Mouse (Mus musculus) adrenal gland, postnatal 10 days (tissue): ENCODE data around the gene Mtmr2. TPM values are rescaled to one million over a fixed set of nuclear protein-coding genes. Genes with fewer than 3 reads are reported as not detected.
"Not testable (repeated sequence)": the region's sequence is repeated elsewhere in the genome, so short reads cannot be mapped to it uniquely, and the experiment has no call there.

Experiments used
- DNase-seq: peaks from one replicate; pipeline ENCODE4 v3.0.0; 2021; ENCODE audit warnings: mixed read lengths
- long read RNA-seq, 2 experiments: library from polyadenylated mRNA; stranded (forward); transcript quantifications; one replicate each; pipeline ENCODE4 v2.0.0; 2021
- total RNA-seq, 2 experiments: library from RNA; stranded (reverse); gene quantifications; 2 replicates each; pipeline ENCODE4 v1.2.3; 2021

The Mtmr2 gene
- 10 to 100 TPM; 63.3 to 72.3 TPM for total RNA-seq
- long read RNA-seq, experiment 1, transcript Mtmr2-201 (15 exons, 3,788 nt): major isoform, 53 of 89 reads
- long read RNA-seq, experiment 1, transcript Mtmr2-208 (16 exons, 3,088 nt): minor isoform, 14 of 89 reads
- long read RNA-seq, experiment 1, partial matches to known transcripts: 7 of 89 reads
- long read RNA-seq, experiment 1, other reads (novel, unspliced or antisense): 11 of 89 reads
- long read RNA-seq, experiment 2, transcript Mtmr2-208 (16 exons, 3,088 nt): minor isoform, 7 of 42 reads
- long read RNA-seq, experiment 2, transcript Mtmr2-201 (15 exons, 3,788 nt): major isoform, 21 of 42 reads
- long read RNA-seq, experiment 2, partial matches to known transcripts: 2 of 42 reads
- long read RNA-seq, experiment 2, other reads (novel, unspliced or antisense): 7 of 42 reads

DNA sequence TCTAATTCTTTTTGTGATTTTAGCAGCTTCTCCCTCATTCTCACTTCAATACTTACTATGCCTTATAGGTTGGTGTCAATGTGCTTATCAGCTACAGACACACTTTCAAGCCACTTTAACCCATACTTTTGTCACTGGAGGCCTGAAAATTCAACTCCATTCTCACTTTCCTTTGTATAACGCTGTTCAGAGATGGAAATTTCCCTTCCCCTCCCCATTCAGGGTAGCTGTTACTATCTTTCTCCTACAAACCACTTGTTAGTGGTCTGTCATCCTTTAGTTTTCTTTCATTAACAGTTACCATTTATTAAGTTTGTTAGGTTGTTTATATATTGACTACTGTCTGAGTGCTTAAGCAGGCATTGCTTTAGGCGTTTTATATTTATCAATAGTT is at the start of gene Mtmr2:
Gene Mtmr2, plus strand, starts transcription at position 7 of the 394 bp plus-strand sequence.
- no peak for DNase-seq

DNA sequence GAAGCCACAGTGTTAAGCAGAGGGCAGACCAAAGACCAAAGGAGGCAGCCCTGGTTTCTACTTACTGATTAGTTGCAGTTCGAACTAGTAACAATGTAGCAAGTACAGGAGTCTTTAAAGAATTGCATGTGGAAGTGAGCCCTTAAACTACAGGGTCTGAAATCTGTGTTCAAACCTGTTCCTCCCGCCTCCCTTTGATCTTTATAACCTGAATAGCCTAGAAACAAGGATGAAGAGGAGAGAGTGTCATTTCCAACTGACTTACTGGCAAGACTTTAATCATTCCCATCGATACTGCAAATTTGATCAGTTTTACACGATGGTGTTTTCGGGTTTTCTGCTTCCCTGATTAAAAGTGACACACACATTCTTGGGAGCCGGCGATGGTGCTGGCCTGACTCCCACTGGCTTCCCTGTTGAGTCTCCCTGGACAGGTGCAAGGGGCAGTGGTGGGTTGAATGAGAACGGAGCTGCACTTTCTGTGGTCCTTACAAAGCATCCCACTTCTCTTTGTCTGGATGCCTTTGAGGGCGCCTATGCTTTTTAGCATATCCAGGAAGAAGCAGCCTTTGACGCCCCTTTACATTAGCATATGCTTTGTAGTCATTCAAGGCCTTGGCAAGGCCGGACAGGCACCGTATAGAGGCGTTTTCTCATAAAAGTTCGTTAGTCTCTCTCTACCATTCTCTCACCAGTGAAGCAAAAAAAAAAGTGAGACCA is 49.0 kb upstream of the Mtmr2 start:
- DNase-seq: no peak

DNA sequence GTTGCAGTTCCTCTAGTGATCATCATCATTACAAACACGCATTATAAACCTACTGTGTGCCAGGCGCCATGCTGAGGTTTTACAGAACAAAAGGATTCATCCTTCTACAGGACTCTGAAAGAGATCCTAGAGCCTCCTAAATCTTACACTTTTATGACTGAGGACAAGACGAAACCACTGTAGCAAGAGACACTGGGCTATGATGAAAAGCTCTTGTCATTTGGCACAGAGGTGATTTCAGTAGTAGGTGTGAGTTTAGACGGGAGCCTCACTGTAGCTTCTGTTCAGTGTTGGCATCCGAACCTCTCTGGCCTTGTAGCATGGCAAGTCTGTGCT is 48.5 kb upstream of the Mtmr2 start:
- DNase-seq: no peak

DNA sequence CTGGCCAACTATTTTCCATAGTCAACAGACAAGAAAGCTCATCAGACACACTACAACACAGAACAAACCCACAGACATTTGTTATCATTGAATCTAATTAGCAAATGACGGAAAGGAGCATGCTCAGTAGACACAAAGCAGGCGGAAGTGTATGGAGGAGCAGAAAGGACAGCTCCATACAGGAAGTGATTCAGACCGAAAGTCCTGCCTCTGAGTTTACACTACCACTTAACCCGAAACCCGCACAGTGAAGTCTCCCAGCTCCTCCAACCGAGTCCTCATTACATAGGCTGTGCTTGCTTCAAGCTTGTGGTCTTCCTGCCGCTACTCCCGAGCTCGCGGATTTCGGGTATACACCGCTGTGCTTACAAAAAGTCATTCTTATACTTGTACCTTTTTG is 46.4 kb upstream of the Mtmr2 start:
- DNase-seq: no peak

DNA sequence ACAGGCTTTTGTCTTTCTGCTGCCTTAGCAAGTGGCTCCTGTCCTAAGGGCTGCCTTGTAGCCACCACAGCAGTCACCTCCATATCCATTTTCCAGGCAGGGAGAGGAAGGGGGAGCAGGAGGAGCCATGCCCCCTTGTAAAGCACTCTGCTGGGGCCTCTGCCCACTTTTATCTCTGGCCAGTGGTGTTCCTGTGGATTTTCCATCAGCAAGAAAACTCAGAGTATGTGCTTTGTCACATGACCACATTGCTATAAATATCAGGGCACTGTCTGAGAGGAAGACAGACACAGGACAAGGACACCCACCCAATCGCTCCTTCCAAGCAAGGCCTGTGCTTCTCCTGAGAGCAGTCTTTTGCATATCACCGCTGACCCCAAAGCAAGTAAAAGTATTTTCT is 45.1 kb upstream of the Mtmr2 start:
- DNase-seq: no peak

- DNase-seq: no peak
These were observed 43.3 kb upstream of the Mtmr2 start for GRCm38 (mm10) chr9:13704917-13705316.

GRCm38 (mm10) chr9:13707066-13707555 is 41.1 kb upstream of the Mtmr2 start:
- no peak for DNase-seq

- no peak for DNase-seq
These were observed 38.8 kb upstream of the Mtmr2 start for GRCm38 (mm10) chr9:13709436-13709835.

DNA sequence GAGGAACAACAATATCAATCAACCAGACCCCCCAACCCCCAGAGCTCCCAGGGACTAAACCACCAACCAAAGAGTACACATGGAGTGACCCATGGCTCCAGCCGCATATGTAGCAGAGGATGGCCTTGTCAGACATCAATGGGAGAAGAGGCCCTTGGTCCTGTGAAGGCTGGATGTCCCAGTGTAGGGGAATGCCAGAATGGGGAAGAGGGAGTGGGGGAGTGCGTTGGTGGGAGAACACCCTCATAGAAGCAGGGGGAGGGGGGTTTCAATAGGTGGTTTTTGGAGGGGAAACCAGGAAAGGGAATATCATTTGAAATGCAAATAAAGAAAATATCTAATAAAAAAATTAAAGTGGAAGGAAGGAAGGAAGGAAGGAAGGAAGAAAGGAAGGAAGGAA is 32.3 kb upstream of the Mtmr2 start:
- not testable (repeated sequence) for DNase-seq

DNA sequence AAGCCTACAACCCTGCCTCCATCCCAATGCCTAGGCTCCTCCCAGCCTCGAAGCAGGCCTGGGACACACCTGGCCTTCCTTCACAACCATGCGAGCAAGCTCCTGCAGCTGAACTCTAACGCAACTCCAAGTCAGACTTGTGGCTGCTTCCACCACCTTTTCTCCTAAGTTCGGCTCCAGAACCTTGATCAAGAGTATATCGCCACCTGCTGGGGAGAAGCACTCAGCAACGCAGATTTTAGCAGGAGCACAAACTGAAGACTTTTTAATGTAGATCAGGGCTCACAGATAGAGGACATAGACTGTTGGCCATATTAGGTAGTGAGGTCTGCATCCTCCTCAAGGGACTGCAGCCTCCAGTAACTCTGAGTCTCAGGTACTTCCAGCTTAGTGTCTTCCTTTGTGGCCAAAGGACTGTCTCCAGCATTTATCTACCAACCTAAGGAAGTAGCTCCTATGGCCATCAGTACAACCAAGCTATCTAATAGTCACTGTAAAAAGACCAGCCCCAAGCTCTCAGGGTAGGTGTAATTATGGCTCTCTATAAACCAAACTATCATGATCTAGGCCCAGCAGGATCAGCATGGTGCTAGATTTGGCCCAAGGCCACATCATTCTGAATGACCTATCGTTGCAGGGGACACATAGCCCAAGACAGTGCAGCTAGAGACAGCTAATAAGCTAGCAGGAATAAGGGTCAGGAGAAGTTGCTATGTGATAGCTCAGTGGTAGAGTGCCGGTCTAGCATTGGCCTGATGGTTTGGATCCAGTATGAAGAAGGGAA is 31.7 kb upstream of the Mtmr2 start:
- DNase-seq: peak; percentile 85

GRCm38 (mm10) chr9:13748798-13749674 is 826 bp downstream of the Mtmr2 start:
- DNase-seq: peak; percentile 98

GRCm38 (mm10) chr9:13749675-13749998 is 1.4 kb downstream of the Mtmr2 start:
- no peak for DNase-seq

DNA sequence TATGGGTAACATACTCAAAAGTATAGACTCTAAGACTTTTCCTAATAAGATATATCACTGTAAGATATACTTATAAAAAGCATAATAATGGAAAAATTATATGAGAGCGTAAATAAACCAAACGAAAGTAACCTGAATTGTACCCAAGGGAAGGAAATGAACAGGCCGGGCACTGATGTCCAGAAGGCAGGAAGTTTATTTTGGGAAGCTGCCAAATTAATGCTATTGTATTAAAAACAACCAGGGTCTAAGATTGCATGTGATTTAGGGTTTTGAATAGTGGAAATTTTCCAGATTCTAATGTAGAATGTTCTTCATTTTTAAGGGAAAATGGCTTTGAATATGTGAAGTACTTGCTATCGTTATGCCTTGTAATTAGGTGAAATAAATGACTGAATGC is 4.3 kb downstream of the Mtmr2 start:
- DNase-seq: no peak

GRCm38 (mm10) chr9:13760430-13760829 is 12.2 kb downstream of the Mtmr2 start:
- no peak for DNase-seq

DNA sequence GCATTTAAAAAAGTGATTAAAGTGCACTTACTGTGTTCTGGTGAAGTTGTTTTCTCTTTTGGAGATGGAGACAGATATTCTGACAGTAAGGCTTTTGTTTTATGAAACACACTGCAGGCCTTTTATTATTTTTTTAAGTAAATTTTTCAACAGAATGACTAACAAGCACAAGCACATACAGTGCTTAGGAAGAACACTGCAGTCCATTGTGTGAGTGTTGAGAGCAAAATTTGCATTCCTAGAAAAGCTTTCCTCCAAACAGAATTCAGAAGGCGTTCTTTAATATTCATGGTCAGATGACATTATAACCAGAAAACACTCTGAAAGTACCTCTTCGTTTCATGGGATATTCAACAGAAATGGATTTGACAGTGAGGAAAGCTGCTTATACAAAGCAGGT is 17.4 kb downstream of the Mtmr2 start:
- no peak for DNase-seq

- DNase-seq: no peak
These were observed 18.4 kb downstream of the Mtmr2 start for GRCm38 (mm10) chr9:13766570-13766969.

GRCm38 (mm10) chr9:13774732-13775131 is 26.5 kb downstream of the Mtmr2 start:
- no peak for DNase-seq

DNA sequence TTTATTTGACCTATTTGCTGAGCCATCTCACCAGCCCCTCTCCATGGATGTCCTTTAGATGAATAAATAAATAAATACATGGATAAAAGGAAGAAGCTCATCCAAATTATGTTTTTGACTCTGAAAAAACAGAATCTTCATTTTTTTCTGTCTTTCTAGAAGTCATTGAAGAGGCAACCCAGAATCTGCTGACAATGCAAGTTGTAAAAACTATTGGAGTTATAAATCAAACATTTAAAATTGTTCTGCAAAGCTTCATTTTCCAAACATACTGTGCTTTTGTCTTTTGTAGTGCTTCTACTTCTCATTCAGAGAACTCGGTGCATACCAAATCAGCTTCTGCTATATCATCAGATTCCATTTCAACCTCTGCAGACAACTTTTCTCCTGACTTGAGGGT is 33.8 kb downstream of the Mtmr2 start:
- DNase-seq: no peak

GRCm38 (mm10) chr9:13790864-13791263 is 42.7 kb downstream of the Mtmr2 start:
- DNase-seq: not testable (repeated sequence)

GRCm38 (mm10) chr9:13794302-13794701 is 46.1 kb downstream of the Mtmr2 start:
- no peak for DNase-seq

GRCm38 (mm10) chr9:13794756-13795155 is 46.5 kb downstream of the Mtmr2 start:
- DNase-seq: no peak

- DNase-seq: no peak
These were observed 56.3 kb downstream of the Mtmr2 start for GRCm38 (mm10) chr9:13804480-13804879.
